Mouse (Mus musculus) bone marrow macrophage, adult 2 months (primary cell): ENCODE results near the gene Rabif. TPM values are rescaled to one million over a fixed set of nuclear protein-coding genes. Genes with fewer than 3 reads are reported as not detected.

Experiments used
- H3K27ac ChIP-seq: 2 replicates; pipeline ENCODE4 v1.5.1; 2012; ENCODE audit warnings: low read depth, low read length; ENCODE audit not compliant: insufficient read depth
- H3K4me1 ChIP-seq: 2 replicates; pipeline ENCODE4 v1.6.1; 2012; ENCODE audit warnings: low read length; ENCODE audit not compliant: control insufficient read depth, insufficient read depth
- H3K4me3 ChIP-seq: 2 replicates; pipeline ENCODE4 v1.5.1; 2012; ENCODE audit warnings: mild to moderate bottlenecking, low read length, moderate library complexity; ENCODE audit not compliant: insufficient read depth
- CTCF ChIP-seq: IDR thresholded peaks from 2 replicates; pipeline ENCODE4 v1.5.1; 2012; ENCODE audit warnings: low read depth, mild to moderate bottlenecking, low read length, moderate library complexity
- POLR2A ChIP-seq: IDR thresholded peaks from 2 replicates; pipeline ENCODE4 v1.6.1; 2012; ENCODE audit warnings: mild to moderate bottlenecking, low read depth, low read length, borderline replicate concordance
- polyA plus RNA-seq: library from polyadenylated mRNA; stranded (reverse); fragments of >200 nt; gene quantifications from 2 replicates; pipeline ENCODE4 v1.2.4, GENCODE M21; 2012; ENCODE audit not compliant: missing spikeins, insufficient read depth, insufficient read length

Rabif gene
- polyA plus RNA-seq, 1 experiment, result 15.1 TPM

- H3K4me3 ChIP-seq, result no peak overlapping the region
- TF ChIP-seq POLR2A (no peak), CTCF (no peak)
- H3K4me1 ChIP-seq, result peaks cover 10% of the 10 kb centered on the region
- H3K27ac ChIP-seq, result no peak overlapping the region
These were observed 53.8 kb downstream of the Rabif start for GRCm38 (mm10) chr1:134548231-134548630.

DNA sequence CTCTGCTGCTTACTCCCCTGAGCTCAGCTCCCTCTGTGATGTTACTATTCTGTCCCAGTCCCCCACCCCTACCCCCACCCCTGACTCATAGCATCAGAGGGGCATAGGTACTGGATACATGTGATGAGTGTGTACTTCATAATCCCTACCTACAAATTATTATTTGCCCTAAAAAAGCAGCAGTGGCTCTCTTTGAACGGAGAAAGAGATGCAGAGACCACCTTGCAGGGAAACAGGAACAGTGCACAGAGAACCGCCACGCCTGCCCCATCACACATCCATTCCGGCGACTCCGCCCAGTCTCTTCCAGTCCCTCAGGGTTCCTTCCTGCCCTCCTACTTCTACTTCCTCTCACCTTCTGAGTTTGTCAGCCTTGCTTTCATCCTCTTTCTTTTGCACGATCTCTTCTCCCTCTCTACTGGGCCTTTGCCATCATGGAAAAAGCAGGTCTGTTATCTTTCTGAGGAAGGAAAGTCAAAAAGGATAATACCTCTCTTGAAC lies 55.2 kb downstream of the Rabif start, which contains the start of gene Mgat4e:
Gene Mgat4e, minus strand, starts transcription at position 51 of the 501 bp plus-strand sequence.
- Histone ChIP-seq H3K27ac (no peak within 1 kb of the TSS), H3K4me1 (peaks cover 10% of the 10 kb centered on the region), H3K4me3 (no peak within 1 kb of the TSS)
- TF ChIP-seq CTCF (no peak), POLR2A (no peak)

GRCm38 (mm10) chr1:134551869-134552268 lies 57.4 kb downstream of the Rabif start:
- TF ChIP-seq CTCF (no peak), POLR2A (no peak)
- H3K4me1 ChIP-seq, result peaks cover 10% of the 10 kb centered on the region
- H3K27ac ChIP-seq, result 0 out of 2 replicates have a peak overlapping the region, but pooled peaks have one; percentile 4
- no peak overlapping the region for H3K4me3 ChIP-seq

DNA sequence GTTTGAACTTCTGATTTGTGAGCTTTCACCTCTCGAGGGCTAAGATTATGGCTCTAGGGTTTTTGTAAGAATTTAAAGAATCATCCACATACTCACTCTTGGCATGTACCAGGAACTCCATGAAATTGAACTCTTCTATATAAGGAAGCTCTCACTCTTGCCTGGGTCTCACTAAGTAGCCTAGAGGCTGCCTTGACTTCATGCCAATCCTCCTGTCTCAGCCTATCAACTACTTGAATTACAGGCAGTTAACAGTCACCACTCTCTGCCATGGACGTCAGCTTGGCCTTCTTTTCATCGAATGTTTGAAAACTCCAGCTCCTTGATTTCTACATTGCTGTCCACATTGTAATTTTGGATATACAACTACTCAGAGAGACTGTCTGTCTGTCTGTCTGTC lies 57.9 kb downstream of the Rabif start:
- Histone ChIP-seq H3K4me3 (no peak overlapping the region), H3K27ac (no peak overlapping the region), H3K4me1 (peaks cover 12% of the 10 kb centered on the region)
- TF ChIP-seq CTCF (no peak), POLR2A (no peak)

- no peak overlapping the region for H3K27ac ChIP-seq
- H3K4me3 ChIP-seq, result no peak overlapping the region
- H3K4me1 ChIP-seq, result peaks cover 8% of the 10 kb centered on the region; the same call in 1 of the 2 replicates
- TF ChIP-seq POLR2A (no peak), CTCF (no peak)
These were observed 60.9 kb downstream of the Rabif start for GRCm38 (mm10) chr1:134555240-134555870.

- Histone ChIP-seq H3K4me3 (peak overlapping the region; percentile 60), H3K4me1 (peaks cover 8% of the 10 kb centered on the region; the same call in 1 of the 2 replicates), H3K27ac (no peak overlapping the region)
- TF ChIP-seq POLR2A (no peak), CTCF (no peak)
These were observed 61.6 kb downstream of the Rabif start for GRCm38 (mm10) chr1:134555871-134556670.

DNA sequence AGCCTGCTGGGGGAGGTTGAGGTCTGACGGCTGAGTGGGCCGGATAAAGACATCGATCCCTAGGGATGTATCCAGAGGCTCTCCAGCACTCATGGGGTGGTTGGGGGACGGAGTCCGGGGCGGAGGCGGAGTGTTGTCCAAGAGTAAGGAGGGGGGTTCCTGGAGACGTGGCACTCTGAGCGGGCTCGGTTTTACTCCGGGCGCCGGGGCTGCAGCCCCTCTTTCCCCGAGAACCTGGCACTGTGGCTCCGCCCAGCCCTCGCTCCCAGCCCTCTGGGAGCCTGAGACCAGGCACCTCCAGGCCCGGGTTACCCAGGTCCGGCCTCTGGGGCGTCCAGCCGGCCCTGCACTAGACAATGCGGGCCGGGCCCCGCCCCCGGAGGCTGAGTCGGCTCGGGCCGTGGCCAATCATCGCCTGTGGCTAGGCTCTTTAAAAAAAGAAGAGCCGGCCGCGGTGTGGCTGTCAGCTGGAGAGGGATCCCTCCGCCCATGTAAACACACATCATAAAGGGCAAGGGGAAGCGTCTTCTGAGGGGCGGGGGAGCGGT lies 62.3 kb downstream of the Rabif start:
- Histone ChIP-seq H3K4me1 (peaks cover 7% of the 10 kb centered on the region; the same call in 1 of the 2 replicates), H3K4me3 (peak overlapping the region; percentile 60), H3K27ac (no peak overlapping the region)
- TF ChIP-seq CTCF (no peak), POLR2A (peak; percentile 72; the same call in 1 of the 2 replicates)

Other genes with a start within 250 kb of the Rabif start
- gene Myog, start 204.7 kb upstream of the Rabif start, polyA plus RNA-seq, result not detected in 2 replicates
- gene Ppfia4, start 161.7 kb upstream of the Rabif start, polyA plus RNA-seq, result 28.4 and 32.9 TPM in 2 replicates
- 36.6 and 39.4 TPM in 2 replicates for gene Tmem183a, start 132.7 kb upstream of the Rabif start, polyA plus RNA-seq
- not detected in 2 replicates for gene 4933406M09Rik, start 108.7 kb upstream of the Rabif start, polyA plus RNA-seq
- gene Cyb5r1, start 89.1 kb upstream of the Rabif start, polyA plus RNA-seq, result 74.6 and 81.3 TPM in 2 replicates
- gene Adipor1, start 79.3 kb upstream of the Rabif start, polyA plus RNA-seq, result 202 and 213 TPM in 2 replicates
- gene Klhl12, start 39.1 kb upstream of the Rabif start, polyA plus RNA-seq, result 3.8 and 5.0 TPM in 2 replicates
- gene Mgat4e, start 55.0 kb downstream of the Rabif start, polyA plus RNA-seq, result not detected in 2 replicates
- 11.0 and 12.9 TPM in 2 replicates for gene Kdm5b, start 65.5 kb downstream of the Rabif start, polyA plus RNA-seq
- gene Syt2, start 152.0 kb downstream of the Rabif start, polyA plus RNA-seq, result not detected in 2 replicates